Mouse (Mus musculus) frontal cortex, postnatal 14 days (tissue): Measurements from ENCODE around the gene Dars2.
A peak's percentile ranks its signal among the peaks of the same experiment; 100 is the strongest.
"Not testable (repeated sequence)": the region's sequence is repeated elsewhere in the genome, so short reads cannot be mapped to it uniquely, and the experiment has no call there.

ENCODE experiments used
- DNase-seq, 2 experiments: peaks; one replicate each; pipeline ENCODE4 v3.0.0; 2022; ENCODE audit warnings: low spot score in 2 of 2

The Dars2 gene

GRCm38 (mm10) chr1:161035281-161035785 is 35.1 kb downstream of the Dars2 start:
- no peak for DNase-seq

- peak; percentile 98 for DNase-seq
These were observed 35.8 kb downstream of the Dars2 start, which contains the start of gene Zbtb37 for GRCm38 (mm10) chr1:161034435-161035280. Gene Zbtb37, minus strand, starts transcription at chr1:161034849.

DNA sequence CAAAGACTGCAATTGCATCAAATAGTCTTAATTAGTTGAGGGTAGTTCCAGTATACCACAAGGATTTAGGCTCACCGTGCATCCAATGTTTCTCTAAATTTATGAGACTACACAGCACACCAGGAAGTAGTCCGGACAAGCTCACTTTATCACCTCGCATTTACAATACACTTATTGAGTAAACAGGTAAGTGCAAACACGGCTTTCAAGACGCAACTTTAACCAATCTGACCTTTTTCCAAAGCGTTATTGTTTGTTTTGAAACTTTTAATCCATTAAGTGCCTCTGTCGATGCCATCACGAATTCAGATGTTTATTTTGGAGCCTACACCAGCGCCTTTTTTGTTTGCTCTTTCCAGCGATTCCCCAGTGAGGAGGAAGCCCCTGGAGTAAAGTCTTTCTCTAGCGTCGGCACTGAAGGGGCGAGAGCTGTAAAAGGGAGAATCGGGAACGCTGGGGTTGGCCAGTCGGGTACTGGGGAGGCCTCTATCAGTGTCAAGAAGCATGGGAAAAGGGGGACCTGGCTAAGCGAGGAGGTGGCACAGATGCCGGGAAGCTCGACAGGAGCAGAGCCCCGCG is 36.5 kb downstream of the Dars2 start:
- no peak for DNase-seq

DNA sequence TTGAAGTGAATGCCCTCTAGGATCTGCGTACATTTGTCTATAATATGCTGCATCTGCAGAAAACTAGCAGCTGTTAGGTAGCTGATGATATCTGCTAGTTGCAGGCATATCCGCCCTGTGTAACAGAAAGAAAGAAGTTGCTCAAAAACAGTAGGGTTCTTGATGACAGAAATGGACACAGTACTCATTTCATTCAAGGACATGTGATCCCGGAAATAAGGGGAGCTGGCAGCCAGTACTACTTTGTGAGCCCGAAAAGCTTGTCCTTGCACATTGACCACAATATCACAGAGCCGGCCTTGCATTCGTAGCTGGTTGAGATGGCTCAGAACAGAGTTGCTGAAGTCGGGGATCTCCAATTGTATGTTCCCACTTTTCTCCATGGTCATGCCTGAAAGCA is 38.1 kb downstream of the Dars2 start:
- no peak for DNase-seq

DNA sequence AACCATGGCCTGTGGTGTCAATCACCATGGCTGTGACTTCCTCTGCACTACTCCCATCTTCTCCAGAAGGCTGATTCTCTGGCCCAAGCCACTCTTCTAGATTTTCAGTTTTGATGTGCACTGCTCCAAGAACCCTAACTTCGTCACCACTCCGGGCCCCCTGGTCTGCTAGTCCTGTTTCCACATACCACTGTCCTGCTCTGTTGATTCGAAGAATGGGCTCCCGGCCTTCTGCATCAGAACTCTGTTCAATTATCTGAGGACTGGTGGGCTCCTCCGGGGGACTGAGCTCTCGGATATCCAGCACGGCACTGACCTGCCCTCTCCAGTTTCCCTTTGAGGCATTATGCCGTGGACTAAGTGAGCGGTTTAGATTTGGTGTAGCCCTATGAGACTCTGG is 38.6 kb downstream of the Dars2 start:
- DNase-seq: no peak

GRCm38 (mm10) chr1:161030058-161030457 is 40.4 kb downstream of the Dars2 start:
- no peak for DNase-seq

DNA sequence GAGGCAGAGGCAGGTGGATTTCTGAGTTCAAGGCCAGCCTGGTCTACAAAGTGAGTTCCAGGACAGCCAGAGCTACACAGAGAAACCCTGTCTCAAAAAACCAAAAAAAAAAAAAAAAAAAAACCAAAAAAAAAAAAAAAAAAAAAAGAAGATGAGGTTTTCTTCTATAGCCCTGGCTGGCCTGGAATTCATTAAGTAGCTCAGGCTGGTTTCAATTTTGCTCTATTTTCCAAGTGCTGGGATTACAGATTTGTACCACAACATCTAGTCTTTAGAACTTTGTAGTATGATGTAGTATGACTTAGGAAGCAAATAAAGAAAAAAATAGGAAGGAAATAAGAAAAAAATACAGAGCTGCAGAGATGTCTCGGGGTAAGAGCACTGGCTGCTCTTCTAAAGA is 42.0 kb downstream of the Dars2 start:
- DNase-seq: not testable (repeated sequence)

GRCm38 (mm10) chr1:161027196-161027595 is 43.3 kb downstream of the Dars2 start:
- no peak for DNase-seq

- no peak for DNase-seq
These were observed 44.8 kb downstream of the Dars2 start for GRCm38 (mm10) chr1:161025410-161026210.

DNA sequence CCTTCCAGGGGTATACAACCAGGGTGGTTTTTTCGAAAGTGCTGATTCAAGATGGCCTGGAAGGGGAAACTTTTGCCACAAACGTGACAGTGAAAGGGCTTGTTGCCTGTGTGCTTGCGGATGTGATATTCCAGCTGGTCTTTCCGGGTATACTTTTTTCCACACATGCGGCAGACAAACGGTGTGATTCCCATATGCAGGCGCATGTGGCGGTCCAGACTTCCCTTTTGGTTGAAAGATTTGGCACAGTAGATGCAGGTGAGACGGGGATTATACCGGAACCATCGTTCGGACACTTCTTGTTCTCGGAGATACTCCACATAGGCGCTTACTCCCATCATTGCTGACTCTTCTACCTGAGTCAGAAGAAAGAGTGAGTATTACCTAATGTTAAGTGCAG is 50.4 kb downstream of the Dars2 start:
- DNase-seq: no peak

- no peak for DNase-seq
These were observed 54.1 kb downstream of the Dars2 start for GRCm38 (mm10) chr1:161016378-161016777.

DNA sequence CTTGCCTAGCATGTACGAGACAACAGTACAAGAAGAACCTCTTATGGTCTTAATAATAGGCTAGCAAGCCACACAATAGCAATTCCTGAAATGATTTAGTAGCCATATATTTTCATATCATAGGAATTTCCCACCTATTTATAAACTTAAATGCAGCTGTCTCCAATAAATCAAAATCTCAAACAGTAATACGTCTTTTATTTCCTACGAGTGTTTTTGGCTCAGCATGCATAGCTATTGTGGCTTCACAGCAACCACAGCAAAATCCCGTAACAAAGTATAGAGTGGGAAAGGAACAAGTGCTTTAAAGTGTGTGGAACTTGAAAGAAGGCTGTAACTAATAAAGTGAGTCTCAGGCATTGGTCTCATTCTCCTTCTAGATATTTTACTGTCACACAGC is 60.0 kb downstream of the Dars2 start:
- no peak for DNase-seq

GRCm38 (mm10) chr1:161008038-161008437 is 62.4 kb downstream of the Dars2 start:
- no peak for DNase-seq

DNA sequence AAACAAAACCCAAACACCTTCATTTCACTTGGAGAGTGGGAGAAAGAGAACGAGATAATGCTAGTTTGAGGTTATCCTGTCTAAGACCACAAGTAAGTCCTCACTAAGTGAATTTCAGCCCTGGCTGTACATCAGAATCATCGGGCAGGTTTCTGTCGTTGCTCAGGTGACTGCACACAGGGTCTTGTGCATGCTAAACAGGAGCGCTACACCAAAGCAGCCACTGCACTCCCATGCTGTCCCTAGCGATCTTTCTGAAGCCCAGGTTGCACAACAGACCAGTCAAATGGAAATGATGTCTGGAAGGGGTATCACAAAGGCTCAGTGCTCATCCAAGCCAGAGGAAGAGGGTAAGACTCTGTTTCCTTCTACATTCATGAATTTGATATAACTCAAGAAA is 64.0 kb downstream of the Dars2 start:
- DNase-seq: no peak

GRCm38 (mm10) chr1:161005526-161005925 is 64.9 kb downstream of the Dars2 start:
- DNase-seq: no peak

GRCm38 (mm10) chr1:161004942-161005341 is 65.5 kb downstream of the Dars2 start:
- DNase-seq: no peak

- no peak for DNase-seq
These were observed 76.6 kb downstream of the Dars2 start for GRCm38 (mm10) chr1:160993851-160994250.
